Mouse (Mus musculus) embryo, embryonic 10 days (tissue): ENCODE measurements around the gene Pcca.

Experiments
- DNase-seq: peaks from one replicate; pipeline ENCODE4 v3.0.0-alpha.2; 2015; ENCODE audit warnings: low spot score

Pcca gene

GRCm38 (mm10) chr14:122747860-122748842 lies 214.0 kb downstream of the Pcca start:
- DNase-seq: no peak

DNA sequence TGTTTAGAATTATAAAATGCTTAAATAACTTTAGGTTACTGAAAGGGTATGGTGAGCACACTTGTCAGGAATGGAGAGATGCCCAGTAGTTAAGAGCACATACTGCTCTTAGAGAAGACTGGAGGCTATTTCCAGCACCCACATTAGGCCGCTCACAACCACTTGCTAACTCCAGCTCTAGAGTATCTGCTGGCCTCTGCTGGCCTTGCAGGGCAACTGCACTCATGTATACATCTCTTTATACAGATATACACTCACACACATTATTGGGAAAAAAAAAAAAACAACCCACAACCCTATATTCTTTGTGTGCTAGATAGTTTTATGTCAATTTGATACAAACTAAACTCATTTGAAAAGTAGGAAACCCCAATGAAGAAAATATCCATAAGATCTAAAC lies 217.4 kb downstream of the Pcca start:
- no peak for DNase-seq

- no peak for DNase-seq
These were observed 219.2 kb downstream of the Pcca start for GRCm38 (mm10) chr14:122753278-122753677.

- no peak for DNase-seq
These were observed 220.2 kb downstream of the Pcca start for GRCm38 (mm10) chr14:122754311-122754710.

- DNase-seq: peak; percentile 80
These were observed 221.4 kb downstream of the Pcca start for GRCm38 (mm10) chr14:122755559-122755958.

- no peak for DNase-seq
These were observed 222.5 kb downstream of the Pcca start for GRCm38 (mm10) chr14:122756671-122757070.

DNA sequence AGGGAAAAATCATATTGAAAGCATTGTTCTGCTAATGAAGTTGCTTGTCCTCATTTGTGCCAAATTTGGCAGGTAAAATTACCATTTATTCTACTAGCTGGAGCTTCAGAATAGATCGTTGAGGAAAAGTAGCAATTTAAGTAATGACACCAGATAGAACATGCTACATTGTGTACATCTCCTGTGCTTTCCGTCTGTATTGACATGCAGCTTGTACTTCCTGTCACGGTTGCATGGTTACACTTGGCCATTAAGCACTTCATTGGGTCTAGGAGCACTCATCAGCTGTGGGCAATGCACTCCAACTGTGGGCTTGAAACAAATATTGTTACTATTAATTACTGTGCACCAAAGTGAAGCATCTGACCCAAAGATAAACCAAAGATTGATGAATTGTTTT lies 225.8 kb downstream of the Pcca start:
- no peak for DNase-seq

GRCm38 (mm10) chr14:122760803-122761202 lies 226.7 kb downstream of the Pcca start:
- DNase-seq: no peak

DNA sequence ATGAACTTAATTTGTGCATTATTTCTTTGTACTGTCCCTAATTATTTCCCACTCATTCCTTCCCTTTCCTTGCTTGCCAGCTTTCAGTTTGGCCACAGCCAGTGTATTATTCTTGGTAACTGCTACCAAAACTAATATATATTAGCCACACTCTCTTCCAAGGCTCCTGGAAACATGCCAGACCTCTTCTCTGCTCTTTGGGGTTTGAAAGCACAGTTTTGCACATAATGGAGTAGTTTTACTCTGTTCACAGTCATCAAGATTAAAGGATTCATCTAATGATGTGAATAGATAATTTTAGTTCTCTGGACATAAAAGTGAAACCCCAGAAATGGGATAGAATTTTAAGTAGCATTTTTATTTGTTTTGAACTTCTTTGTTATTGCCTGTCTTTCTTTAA lies 228.5 kb downstream of the Pcca start:
- DNase-seq: no peak

DNA sequence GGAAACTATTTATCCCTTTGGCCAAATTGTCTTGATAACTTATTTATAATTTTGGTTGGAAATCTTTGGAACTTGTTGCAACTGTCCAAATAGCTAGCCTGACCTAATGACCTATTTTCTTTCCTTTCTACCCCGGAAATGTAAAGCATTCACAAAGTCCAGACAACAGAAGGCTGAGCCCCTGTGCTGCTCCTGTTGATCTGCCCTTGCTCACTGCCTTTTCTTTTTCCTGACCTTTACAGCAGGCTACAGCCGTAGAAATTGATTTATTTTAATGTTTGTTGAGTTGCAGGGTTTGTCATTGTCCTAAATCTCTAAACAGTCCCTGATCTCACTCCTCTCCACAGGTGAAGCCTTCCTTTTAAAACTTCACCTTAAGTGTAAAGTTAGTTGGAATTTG lies 231.8 kb downstream of the Pcca start:
- DNase-seq: no peak

DNA sequence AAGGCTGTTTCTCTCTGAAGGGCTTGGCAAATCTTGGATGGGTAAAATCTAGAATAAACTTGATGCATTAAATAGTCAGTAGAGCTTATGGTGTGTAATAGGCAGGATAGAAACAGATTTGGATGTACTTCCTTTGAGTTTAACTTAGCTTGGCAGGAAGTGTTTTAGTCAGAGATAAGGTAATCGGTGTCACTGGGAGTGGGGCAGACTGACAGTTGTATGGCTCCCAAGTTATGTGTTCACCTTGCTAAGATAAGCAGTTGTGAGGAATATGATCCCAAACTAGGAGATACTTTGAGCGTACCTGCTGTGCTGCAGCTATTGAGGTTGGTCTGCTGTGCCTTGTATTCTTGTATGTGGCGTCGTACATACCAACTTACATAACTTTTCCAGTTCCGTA lies 232.3 kb downstream of the Pcca start:
- no peak for DNase-seq

DNA sequence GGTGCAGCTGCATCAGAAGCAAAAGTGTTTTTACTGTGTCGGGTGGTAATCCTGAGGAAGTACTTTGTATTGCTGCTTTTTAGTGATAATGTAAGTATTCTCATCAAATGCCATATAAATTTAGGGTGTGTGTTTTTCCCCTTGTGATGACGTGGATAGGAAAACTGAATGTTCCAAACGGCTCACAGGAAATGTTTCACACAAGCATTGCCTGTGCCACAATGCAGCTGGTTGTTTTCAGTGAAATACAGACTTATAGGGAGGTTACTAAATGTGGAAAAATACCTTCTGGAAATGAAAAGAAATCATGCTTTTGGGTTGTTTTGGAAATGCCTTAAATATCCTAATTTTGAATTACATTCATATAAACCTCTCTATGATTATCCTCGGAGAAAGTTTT lies 250.6 kb downstream of the Pcca start:
- no peak for DNase-seq

DNA sequence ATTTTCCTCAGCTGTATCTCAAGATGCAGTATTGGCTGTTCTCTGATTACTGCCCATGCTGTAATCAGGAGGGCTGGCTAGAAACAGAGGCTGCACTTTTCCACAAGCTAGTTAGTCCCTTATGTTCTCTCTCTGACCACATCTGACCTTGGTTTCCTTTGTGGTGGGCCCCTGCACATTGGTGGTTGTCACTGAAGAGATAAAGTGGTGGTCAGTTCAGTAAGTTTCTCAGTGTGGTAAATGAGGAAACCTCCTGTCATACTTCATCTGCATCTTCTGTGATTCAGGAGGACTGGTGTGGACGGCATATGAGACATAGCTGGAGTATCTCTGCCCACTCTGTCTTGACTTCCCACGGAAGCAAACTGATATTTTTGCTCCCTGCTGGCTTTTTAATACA lies 254.1 kb downstream of the Pcca start:
- DNase-seq: no peak

DNA sequence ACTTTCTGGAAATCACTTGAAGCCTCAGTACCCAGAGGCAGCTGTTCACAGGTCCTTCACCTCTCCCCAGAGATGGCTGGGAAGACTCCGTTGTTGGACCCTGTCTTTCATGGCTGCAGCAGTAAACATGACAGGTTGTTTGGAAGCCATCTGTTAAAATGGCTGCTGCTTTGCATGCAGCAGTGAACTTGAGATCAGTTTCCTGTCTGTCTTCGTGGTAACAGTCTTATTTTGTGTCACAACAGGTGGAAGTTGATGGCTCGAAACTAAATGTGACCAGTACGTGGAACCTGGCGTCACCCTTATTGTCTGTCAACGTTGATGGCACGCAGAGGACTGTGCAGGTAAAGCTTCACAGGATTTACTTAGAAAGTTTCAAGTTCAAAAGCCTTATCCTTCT lies 256.0 kb downstream of the Pcca start:
- no peak for DNase-seq

DNA sequence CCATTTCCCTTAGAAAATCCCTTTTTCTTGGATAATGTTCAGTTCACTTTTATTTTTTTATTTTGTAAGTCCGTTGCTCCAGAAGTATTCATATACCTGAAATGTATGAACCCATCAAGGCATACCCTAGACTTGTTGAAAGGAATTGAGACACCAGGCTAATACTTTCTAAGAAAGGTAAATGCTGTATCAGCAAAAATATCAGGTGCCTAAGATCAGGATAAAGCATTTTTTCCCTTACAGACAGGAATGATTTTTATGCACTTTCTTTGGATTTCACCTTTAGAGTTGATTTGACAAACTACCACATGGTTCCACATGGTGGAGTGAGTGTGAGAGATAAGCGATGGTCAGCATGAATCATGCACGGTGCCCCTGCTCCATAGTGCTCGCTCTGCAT lies 259.2 kb downstream of the Pcca start:
- no peak for DNase-seq

GRCm38 (mm10) chr14:122800296-122800695 lies 266.2 kb downstream of the Pcca start:
- no peak for DNase-seq

GRCm38 (mm10) chr14:122821002-122821401 lies 286.9 kb downstream of the Pcca start:
- DNase-seq: no peak

DNA sequence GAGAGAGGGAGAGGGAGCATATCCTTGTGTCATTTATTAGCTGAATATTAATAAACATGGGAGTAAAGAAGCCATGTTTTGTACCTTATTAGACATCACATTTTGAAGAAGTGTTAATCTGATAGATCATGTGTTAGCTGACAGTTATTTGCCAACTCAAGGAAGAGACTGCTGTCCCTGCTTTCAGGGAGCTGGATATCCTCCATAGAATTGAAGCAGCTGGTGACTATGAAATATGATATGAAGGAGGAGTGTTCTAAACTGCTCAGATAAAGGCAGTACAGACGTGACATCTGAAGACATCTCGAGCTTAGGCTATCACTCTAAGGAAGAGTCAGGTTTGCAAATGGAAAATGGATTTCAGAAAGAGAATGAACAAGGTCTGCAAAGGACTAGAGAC lies 289.7 kb downstream of the Pcca start:
- DNase-seq: no peak

- DNase-seq: no peak
These were observed 291.3 kb downstream of the Pcca start for GRCm38 (mm10) chr14:122825464-122825863.

DNA sequence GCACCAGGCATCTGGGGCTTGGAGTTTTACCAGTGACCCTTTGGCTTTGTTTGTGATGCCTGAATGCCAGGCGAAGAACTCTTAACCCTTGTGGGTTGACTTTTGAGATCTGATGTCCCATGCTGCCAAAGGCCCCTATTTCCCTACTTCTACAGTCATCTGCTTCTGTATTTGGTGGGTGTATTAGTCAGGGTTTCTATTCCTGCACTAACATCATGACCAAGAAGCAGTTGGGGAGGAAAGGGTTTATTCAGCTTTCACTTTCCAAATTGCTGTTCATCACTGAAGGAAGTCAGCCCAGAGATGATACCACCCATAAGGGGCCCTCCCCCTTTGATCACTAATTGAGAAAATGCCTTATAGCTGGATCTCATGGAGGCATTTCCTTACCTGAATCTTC lies 296.3 kb downstream of the Pcca start:
- DNase-seq: no peak

DNA sequence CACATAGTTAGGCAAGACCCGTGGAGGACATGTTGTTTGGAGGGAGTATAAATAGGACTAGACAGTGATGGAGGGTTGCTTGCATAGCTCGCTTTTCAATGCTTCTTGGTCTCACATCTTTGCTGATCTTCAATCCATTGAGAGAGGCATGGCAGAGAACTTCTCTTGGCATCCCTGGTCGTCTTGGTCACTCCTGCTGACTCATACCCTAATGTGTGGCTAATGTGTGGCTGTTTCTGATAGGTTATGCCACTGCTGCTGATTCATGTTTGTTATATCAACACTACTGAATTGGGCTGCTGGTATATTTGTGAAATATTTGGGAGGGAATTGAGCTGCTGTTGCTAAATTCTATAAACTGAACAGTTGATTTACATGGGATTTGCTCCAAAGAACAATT lies 299.5 kb downstream of the Pcca start:
- no peak for DNase-seq

DNA sequence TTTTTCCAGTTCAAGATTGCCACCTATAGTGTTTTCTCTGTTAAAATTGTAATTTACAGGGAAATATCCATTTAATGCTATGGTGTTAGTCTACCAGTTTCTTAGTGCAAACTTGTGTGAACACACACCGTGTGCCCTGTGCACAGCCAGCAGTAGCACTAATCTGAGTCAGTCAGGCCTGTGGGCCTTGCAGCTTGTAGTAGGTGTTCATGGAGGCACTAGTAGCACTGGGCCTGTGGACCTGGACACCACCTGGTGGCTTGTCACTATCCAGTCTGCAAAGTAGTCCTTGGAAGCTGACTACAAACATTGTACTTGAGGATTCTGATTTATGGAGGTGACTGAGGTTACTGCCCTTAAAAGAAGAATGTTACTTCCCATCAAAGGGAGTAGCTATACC lies 300.6 kb downstream of the Pcca start:
- DNase-seq: peak; percentile 17

- DNase-seq: peak; percentile 27
These were observed 301.5 kb downstream of the Pcca start for GRCm38 (mm10) chr14:122835487-122836190.
